Mouse (Mus musculus): ENCODE measurements at regions not wholly inside any gene's neighbourhood (a gene's known extent, or its start where the extent isn't known, plus 50 kb on each side); places are given as distances from the start of the nearest gene placed in this dataset.
A peak's percentile ranks its signal among the peaks of the same experiment; 100 is the strongest.

GRCm38 (mm10) chr2:74384918-74385317 lies 194.3 kb downstream of the Lnpk start:
- H3K4me2 ChIP-seq (replicated peaks; ENCODE audit: low read depth, low read length, severe bottlenecking) = no peak overlapping the region
- ATAC-seq (ENCODE audit: low FRiP score, low read depth) = no peak
- WGBS = 100% methylated on average over 1 of the region's 1 CpGs
- no peak for TF ChIP-seq POLR2A (IDR thresholded peaks at IDR 0.05; ENCODE audit: borderline replicate concordance, extremely low read depth, insufficient read depth, insufficient read length)
- no peak overlapping the region for H3K9ac ChIP-seq (ENCODE audit: low read depth, low read length, severe bottlenecking)
- no peaks in the 10 kb centered on the region for H3K36me3 ChIP-seq (ENCODE audit: control insufficient read depth, insufficient read depth, low read length)
- H3K27ac ChIP-seq (replicated peaks; ENCODE audit: low read depth, low read length) = no peak overlapping the region
- no peaks in the 10 kb centered on the region for H3K9me3 ChIP-seq (ENCODE audit: control insufficient read depth, low read length)
- DNase-seq (ENCODE audit: low spot score) = no peak
- H3K27me3 ChIP-seq (ENCODE audit: control insufficient read depth, insufficient read depth, low read length) = no peaks in the 10 kb centered on the region
- peaks cover 8% of the 10 kb centered on the region for H3K4me1 ChIP-seq (ENCODE audit: control insufficient read depth, insufficient read depth, low read length)
- H3K4me3 ChIP-seq (replicated peaks; ENCODE audit: low read length) = no peak overlapping the region

- WGBS = 12% methylated on average over 7 of the region's 7 CpGs
- H3K4me1 ChIP-seq (ENCODE audit: control insufficient read depth, insufficient read depth, low read length) = peaks cover 8% of the 10 kb centered on the region
- DNase-seq (ENCODE audit: low spot score) (peak; percentile 32), ATAC-seq (ENCODE audit: low FRiP score, low read depth) (no peak; the same call in 1 of the 2 replicates)
- TF ChIP-seq POLR2A (IDR thresholded peaks at IDR 0.05; ENCODE audit: borderline replicate concordance, extremely low read depth, insufficient read depth, insufficient read length) = no peak
- H3K9me3 ChIP-seq (ENCODE audit: control insufficient read depth, low read length) = no peaks in the 10 kb centered on the region
- H3K36me3 ChIP-seq (ENCODE audit: control insufficient read depth, insufficient read depth, low read length) = no peaks in the 10 kb centered on the region
- no peak overlapping the region for H3K4me3 ChIP-seq (replicated peaks; ENCODE audit: low read length)
- no peak overlapping the region for H3K9ac ChIP-seq (ENCODE audit: low read depth, low read length, severe bottlenecking)
- no peaks in the 10 kb centered on the region for H3K27me3 ChIP-seq (ENCODE audit: control insufficient read depth, insufficient read depth, low read length)
- no peak overlapping the region for H3K4me2 ChIP-seq (replicated peaks; ENCODE audit: low read depth, low read length, severe bottlenecking)
- H3K27ac ChIP-seq (replicated peaks; ENCODE audit: low read depth, low read length) = no peak overlapping the region
These were observed 198.5 kb downstream of the Lnpk start for GRCm38 (mm10) chr2:74380574-74381287.

DNA sequence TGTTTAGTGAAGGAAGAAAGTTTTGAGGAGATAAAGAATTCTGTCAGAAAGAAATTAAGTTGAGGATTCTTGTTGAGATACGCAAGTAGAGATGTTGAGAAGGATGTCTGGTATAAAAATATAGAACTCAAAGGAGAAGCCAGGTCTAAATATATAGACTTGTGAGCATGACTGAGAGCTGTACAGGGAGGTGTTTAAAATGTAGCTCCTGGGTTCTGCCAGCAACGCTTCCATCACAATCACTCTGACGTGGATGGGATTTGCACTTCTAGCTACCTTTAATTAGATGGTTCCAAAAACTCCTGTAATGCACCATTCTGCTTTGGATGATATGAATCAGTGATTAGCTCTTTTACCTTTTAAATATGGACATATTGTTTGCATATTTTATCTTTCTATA lies 200.5 kb downstream of the Lnpk start:
- 97% methylated on average over 3 of the region's 3 CpGs for WGBS
- H3K27me3 ChIP-seq (ENCODE audit: control insufficient read depth, insufficient read depth, low read length) = no peaks in the 10 kb centered on the region
- TF ChIP-seq POLR2A (IDR thresholded peaks at IDR 0.05; ENCODE audit: borderline replicate concordance, extremely low read depth, insufficient read depth, insufficient read length) = no peak
- no peaks in the 10 kb centered on the region for H3K9me3 ChIP-seq (ENCODE audit: control insufficient read depth, low read length)
- no peak overlapping the region for H3K4me3 ChIP-seq (replicated peaks; ENCODE audit: low read length)
- H3K9ac ChIP-seq (ENCODE audit: low read depth, low read length, severe bottlenecking) = no peak overlapping the region
- H3K4me1 ChIP-seq (ENCODE audit: control insufficient read depth, insufficient read depth, low read length) = peaks cover 8% of the 10 kb centered on the region
- H3K27ac ChIP-seq (replicated peaks; ENCODE audit: low read depth, low read length) = no peak overlapping the region
- no peak for ATAC-seq (ENCODE audit: low FRiP score, low read depth)
- no peak overlapping the region for H3K4me2 ChIP-seq (replicated peaks; ENCODE audit: low read depth, low read length, severe bottlenecking)
- no peak for DNase-seq (ENCODE audit: low spot score)
- no peaks in the 10 kb centered on the region for H3K36me3 ChIP-seq (ENCODE audit: control insufficient read depth, insufficient read depth, low read length)

DNA sequence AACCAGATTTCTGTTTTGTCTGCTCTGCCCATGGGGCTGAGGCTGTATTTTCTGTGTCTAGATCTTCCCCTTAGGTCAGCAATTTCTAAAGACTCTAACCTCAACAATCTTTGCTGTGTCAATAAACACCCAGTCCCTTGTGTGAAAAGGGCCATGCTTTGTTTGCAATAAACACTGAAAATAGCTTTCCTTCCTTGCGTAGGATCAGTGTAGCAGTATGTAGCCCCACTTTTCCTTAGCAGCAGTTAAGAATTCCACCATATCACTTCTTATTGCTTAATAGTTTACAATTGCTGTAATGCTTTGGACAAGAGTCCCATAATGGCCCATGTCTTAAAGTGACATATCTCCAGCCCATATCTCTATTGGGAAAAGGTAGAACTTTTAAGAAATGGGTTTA lies 205.3 kb downstream of the Lnpk start:
- Histone ChIP-seq H3K27me3 (ENCODE audit: control insufficient read depth, insufficient read depth, low read length) (no peaks in the 10 kb centered on the region), H3K4me3 (replicated peaks; ENCODE audit: low read length) (no peak overlapping the region), H3K9me3 (ENCODE audit: control insufficient read depth, low read length) (no peaks in the 10 kb centered on the region), H3K36me3 (ENCODE audit: control insufficient read depth, insufficient read depth, low read length) (no peaks in the 10 kb centered on the region), H3K9ac (ENCODE audit: low read depth, low read length, severe bottlenecking) (no peak overlapping the region), H3K4me1 (ENCODE audit: control insufficient read depth, insufficient read depth, low read length) (no peaks in the 10 kb centered on the region), H3K27ac (replicated peaks; ENCODE audit: low read depth, low read length) (no peak overlapping the region), H3K4me2 (replicated peaks; ENCODE audit: low read depth, low read length, severe bottlenecking) (no peak overlapping the region)
- 69% methylated on average over 1 of the region's 1 CpGs for WGBS
- DNase-seq (ENCODE audit: low spot score) (no peak), ATAC-seq (ENCODE audit: low FRiP score, low read depth) (no peak)
- no peak for TF ChIP-seq POLR2A (IDR thresholded peaks at IDR 0.05; ENCODE audit: borderline replicate concordance, extremely low read depth, insufficient read depth, insufficient read length)

DNA sequence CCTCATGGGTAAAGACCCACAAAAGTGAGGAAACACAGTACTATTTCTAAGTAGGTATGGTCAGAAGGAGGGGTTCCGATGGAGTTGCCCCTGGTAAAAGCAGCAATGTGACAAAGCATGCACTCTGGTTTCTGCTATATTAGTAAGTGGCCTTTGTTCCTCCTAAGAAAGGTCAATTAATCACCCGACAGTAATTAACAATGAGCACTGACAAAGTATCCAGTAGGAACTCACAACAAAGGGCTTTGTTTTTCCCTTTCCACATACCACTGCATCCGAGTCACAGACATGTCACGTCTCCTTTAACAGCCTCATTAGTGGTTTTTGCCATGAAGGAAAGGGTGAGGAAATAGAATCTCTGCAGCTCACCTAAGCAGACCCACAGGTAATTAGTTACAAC lies 206.2 kb downstream of the Lnpk start:
- TF ChIP-seq POLR2A (IDR thresholded peaks at IDR 0.05; ENCODE audit: borderline replicate concordance, extremely low read depth, insufficient read depth, insufficient read length) = no peak
- H3K27ac ChIP-seq (replicated peaks; ENCODE audit: low read depth, low read length) = no peak overlapping the region
- H3K4me2 ChIP-seq (replicated peaks; ENCODE audit: low read depth, low read length, severe bottlenecking) = no peak overlapping the region
- WGBS = 47% methylated on average over 4 of the region's 4 CpGs
- no peaks in the 10 kb centered on the region for H3K9me3 ChIP-seq (ENCODE audit: control insufficient read depth, low read length)
- H3K36me3 ChIP-seq (ENCODE audit: control insufficient read depth, insufficient read depth, low read length) = no peaks in the 10 kb centered on the region
- no peak for DNase-seq (ENCODE audit: low spot score)
- H3K4me3 ChIP-seq (replicated peaks; ENCODE audit: low read length) = no peak overlapping the region
- H3K9ac ChIP-seq (ENCODE audit: low read depth, low read length, severe bottlenecking) = no peak overlapping the region
- no peaks in the 10 kb centered on the region for H3K4me1 ChIP-seq (ENCODE audit: control insufficient read depth, insufficient read depth, low read length)
- no peak for ATAC-seq (ENCODE audit: low FRiP score, low read depth)
- H3K27me3 ChIP-seq (ENCODE audit: control insufficient read depth, insufficient read depth, low read length) = no peaks in the 10 kb centered on the region

All from limb, embryonic 14.5 days (tissue).